Mouse (Mus musculus): Measurements from ENCODE around the gene Poln.

Gene Poln

GRCm38 (mm10) chr5:34093021-34093420 lies 76.2 kb downstream of the Poln start:
- DNase-seq, result no peak

DNA sequence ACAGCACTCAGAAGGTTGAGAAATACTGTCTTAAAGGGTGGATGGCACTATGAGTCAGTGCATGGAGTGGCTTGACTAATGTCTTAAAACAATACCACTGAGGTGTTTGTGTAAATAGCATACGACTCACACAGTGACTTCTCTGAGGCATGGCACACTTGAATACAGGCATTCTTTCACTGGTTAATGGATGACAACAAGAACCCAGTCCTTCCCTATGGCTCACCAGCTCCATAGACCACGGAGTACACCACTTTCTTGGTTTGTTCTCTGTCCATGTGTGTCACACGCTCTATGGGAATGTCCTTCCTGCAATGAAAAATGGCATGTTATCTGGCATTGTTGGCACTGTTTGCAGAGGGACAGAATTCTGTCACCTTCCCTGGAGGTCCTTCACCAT lies 136.7 kb downstream of the Poln start:
- DNase-seq, result no peak

- no peak for DNase-seq
Observed at GRCm38 (mm10) chr5:34031022-34031421, 138.2 kb downstream of the Poln start.

- DNase-seq, result no peak
Observed at GRCm38 (mm10) chr5:34030101-34030500, 139.1 kb downstream of the Poln start.

GRCm38 (mm10) chr5:34018968-34019367 lies 150.3 kb downstream of the Poln start:
- no peak for DNase-seq

- DNase-seq, result no peak
Observed at GRCm38 (mm10) chr5:34014652-34015051, 154.6 kb downstream of the Poln start.

- DNase-seq, result no peak
Observed at GRCm38 (mm10) chr5:34007392-34007941, 161.8 kb downstream of the Poln start.

DNA sequence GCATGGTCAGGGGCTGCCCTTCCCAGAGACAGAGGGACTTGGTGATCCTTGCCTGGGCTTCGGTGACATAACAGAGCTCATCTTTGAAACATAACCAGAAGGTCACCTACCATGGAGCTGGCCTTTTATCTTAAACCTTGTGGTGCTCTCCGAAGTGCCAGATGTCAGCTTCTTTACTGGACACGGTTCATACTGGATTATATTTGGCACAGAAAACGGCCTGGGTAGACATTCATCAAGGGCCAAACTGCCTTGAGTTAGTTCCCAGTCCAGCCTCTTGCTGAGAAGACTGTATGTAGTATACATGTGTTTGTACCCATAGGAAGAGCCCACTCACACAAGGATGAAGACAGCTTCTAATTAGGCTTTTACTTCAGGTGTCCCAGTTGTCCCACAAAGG lies 162.4 kb downstream of the Poln start:
- DNase-seq, result no peak

GRCm38 (mm10) chr5:34004618-34005017 lies 164.6 kb downstream of the Poln start:
- DNase-seq, result no peak

DNA sequence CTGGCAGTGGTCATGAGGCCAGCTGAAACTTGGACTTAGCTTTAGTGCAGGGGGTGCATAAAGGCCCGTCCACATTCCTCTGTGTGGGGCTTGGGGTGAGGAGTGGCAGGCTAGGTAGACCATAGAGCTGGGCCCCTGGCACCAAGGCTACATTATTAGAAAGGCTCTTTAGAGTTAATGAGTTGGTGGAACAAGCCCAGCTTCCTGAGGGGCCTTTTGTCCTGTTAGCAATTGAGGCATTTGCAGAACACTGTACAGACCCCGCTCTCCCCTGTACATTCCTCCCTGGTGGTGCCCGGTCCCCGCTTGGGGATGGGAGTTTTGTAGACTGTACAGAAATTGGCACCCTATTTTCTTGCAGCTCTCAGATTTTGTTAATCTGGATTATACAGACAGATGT lies 166.6 kb downstream of the Poln start:
- DNase-seq, result no peak

DNA sequence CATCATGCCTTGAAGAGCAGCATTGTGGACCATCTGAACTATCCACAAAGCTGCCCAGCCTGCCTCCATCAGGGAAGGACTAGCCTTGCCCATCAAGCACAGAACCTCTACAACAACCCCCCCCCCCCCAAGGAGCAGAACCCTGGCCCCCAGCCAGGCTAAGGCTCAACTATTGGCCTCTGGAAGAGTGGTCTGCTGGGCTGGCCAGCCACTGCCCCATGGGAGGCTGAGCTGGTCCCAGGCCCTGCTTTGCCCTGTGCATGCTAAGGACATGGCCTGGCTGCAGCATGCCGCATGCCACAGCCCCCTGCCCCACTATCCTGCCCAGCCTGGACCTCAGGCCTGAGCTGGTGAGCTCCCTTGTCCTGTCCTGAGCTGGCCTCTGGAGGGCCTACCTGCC lies 167.8 kb downstream of the Poln start:
- no peak for DNase-seq

DNA sequence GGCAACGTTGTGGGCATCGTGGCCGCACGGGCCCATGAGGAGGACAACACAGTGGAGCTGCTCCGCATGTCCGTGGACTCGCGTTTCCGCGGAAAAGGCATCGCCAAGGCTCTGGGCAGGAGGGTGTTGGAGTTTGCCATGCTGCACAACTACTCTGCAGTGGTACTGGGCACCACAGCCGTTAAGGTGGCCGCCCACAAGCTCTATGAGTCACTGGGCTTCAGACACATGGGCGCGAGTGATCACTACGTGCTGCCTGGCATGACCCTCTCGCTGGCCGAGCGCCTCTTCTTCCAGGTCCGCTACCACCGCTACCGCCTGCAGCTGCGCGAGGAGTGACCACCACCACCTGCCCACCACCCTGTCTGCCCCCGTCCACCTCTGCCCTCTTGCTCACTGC lies 168.4 kb downstream of the Poln start:
- DNase-seq, result no peak

- peak; percentile 28 for DNase-seq
Observed at GRCm38 (mm10) chr5:33999466-34000090, 169.7 kb downstream of the Poln start.

DNA sequence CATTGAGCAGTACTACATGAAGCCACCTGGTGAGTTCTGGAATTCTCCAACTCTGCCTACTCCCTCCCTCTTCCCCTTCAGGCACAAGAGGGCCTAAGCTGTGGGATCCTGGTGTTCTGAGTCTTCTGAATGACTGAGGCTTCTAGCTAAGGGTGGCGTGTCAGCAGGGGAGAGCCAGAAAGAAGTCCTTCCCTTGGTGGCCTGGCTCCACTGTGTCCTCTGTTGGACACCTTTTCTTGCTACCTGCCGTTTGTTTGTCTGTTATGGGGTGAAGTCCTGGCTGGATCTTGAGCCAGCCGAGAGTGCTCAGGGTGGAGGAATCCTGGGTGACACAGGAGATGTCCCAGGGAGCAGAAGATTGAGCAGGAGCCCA lies 170.8 kb downstream of the Poln start:
- DNase-seq, result no peak

DNA sequence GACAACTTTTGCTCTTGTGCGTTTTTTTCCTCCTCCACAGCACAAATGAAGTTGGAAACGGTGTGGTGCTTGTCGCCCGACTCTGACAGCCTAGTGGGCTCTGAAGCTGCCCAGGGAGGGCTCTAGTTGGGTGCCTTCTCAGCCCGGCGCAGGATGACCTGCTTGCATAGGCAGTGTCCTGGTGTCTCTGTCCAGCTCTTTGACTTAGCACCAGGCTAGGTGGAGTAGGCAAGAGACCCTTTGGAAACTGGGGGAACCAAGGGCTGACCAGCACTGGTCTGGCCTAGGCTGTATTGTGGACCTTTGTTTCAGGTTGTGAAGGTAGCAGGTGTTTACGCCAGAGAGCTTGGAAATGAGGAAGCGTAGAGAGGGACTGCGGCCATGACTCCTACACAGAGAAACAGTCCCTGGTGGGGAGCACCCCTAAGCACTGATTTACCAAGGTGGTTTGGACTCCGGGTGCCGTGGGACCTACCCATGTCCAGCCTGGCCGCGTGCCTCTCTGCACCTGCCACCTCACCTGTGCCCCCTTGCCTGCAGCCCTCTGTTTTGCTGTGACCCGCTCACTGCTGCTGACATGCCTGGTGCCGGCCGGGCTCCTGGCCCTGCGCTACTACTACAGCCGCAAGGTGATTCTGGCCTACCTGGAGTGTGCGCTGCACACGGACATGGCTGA lies 171.3 kb downstream of the Poln start:
- DNase-seq, result no peak

GRCm38 (mm10) chr5:33997051-33997741 lies 172.1 kb downstream of the Poln start:
- DNase-seq, result peak; percentile 69

- no peak for DNase-seq
Observed at GRCm38 (mm10) chr5:33996694-33997045, 172.6 kb downstream of the Poln start.

GRCm38 (mm10) chr5:33995843-33996693 lies 173.2 kb downstream of the Poln start, which contains the start of gene Nat8l:
TSS of gene Nat8l (plus strand) at chr5:33995984.
- DNase-seq, result peak; percentile 35

GRCm38 (mm10) chr5:33994671-33995625 lies 174.3 kb downstream of the Poln start:
- DNase-seq, result peak; percentile 26

DNA sequence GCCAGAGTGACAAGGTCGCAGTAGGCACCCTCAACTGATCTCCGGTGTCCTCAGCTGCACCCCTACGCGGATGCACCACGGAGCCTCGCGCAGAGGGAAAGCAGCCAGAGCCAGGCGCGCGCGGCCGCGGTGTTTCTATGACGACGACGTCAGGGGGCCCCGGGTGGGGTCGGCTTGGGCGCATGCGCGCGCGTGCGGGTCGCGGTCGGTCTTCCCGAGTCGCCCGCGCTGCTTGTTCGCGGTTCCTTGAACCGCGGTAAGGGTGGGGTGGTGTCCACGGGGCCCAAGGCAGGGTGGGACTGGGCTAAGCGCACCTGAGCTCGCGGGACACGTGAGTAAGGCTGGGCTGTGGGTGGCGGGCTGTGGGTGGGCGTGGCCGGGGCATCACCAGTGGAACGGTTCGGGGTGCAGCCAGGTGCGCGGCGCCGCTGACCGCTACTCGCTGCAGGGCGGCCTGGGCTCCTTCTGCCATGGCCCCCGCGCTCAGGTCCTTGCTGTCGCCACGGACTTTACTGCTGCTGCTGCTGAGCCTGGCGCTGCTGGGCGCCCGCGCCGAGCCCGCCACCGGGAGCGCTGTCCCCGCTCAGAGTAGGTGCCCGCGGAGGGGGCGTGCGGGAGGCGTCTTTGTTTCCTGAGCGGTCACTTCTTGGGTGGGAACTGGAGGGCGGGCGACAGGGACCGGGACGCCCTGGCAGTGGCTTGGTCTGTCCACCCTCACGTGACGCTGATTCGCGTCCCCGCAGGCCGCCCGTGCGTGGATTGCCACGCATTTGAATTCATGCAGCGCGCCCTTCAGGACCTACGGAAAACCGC lies 185.7 kb downstream of the Poln start, which contains the start of gene Gm1673:
Gene Gm1673 (plus strand): TSS at position 125 of the 813 bp plus-strand sequence.
- peak; percentile 87 for DNase-seq

All from kidney, postnatal 14 days (tissue).